Mouse (Mus musculus) midbrain, embryonic 13.5 days (tissue): ENCODE measurements around the gene L3mbtl4. TPM values are rescaled to one million over a fixed set of nuclear protein-coding genes. Genes with fewer than 3 reads are reported as not detected.

Experiments
- ATAC-seq: fragments of 200-750 bp; cut with Nextera tagmentation; 2 replicates; pipeline ENCODE4 v1.8.0; 2017; ENCODE audit warnings: mild to moderate bottlenecking, moderate TSS enrichment, moderate library complexity
- H3K27ac ChIP-seq: fragments of 300-500 bp; sonication (generic); 2 replicates; pipeline ENCODE4 v1.5.1; 2015; ENCODE audit warnings: inconsistent platforms, mild to moderate bottlenecking, moderate library complexity
- H3K27me3 ChIP-seq: fragments of 300-500 bp; sonication (generic); 2 replicates; pipeline ENCODE4 v1.6.1; 2015; ENCODE audit warnings: mild to moderate bottlenecking, inconsistent platforms
- H3K36me3 ChIP-seq: fragments of 300-500 bp; sonication (generic); 2 replicates; pipeline ENCODE4 v1.6.1; 2015; ENCODE audit warnings: mild to moderate bottlenecking, inconsistent platforms
- H3K4me1 ChIP-seq: fragments of 300-500 bp; sonication (generic); replicated peaks from 2 replicates; pipeline ENCODE4 v1.6.1; 2015; ENCODE audit warnings: inconsistent platforms
- H3K4me2 ChIP-seq: fragments of 300-500 bp; sonication (generic); replicated peaks from 2 replicates; pipeline ENCODE4 v1.6.1; 2015; ENCODE audit warnings: moderate library complexity, mild to moderate bottlenecking, inconsistent platforms
- H3K4me3 ChIP-seq: fragments of 300-500 bp; sonication (generic); replicated peaks from 2 replicates; pipeline ENCODE4 v1.5.1; 2015; ENCODE audit warnings: mild to moderate bottlenecking, inconsistent platforms
- H3K9ac ChIP-seq: fragments of 300-500 bp; sonication (generic); replicated peaks from 2 replicates; pipeline ENCODE4 v1.6.1; 2015; ENCODE audit warnings: mild to moderate bottlenecking, inconsistent platforms
- H3K9me3 ChIP-seq: fragments of 300-500 bp; sonication (generic); 2 replicates; pipeline ENCODE4 v1.6.1; 2016; ENCODE audit warnings: mild to moderate bottlenecking, inconsistent platforms
- WGBS: fragments of 180-500 bp; shearing (Covaris S2); methylation state at CpG from one replicate; pipeline ENCODE4 v1.1.7; 2015; 5-methylcytosine and 5-hydroxymethylcytosine counted together
- polyA plus RNA-seq: library from polyadenylated mRNA; unstranded; fragments of >200 nt; fragmentation: Nextera tagmentation; extraction: Ambion mirVana; gene quantifications from 2 replicates; pipeline ENCODE4 v1.2.1, GENCODE M21; 2015

The L3mbtl4 gene
- polyA plus RNA-seq, 1 experiment from 2014 or later: 1.6 TPM

DNA sequence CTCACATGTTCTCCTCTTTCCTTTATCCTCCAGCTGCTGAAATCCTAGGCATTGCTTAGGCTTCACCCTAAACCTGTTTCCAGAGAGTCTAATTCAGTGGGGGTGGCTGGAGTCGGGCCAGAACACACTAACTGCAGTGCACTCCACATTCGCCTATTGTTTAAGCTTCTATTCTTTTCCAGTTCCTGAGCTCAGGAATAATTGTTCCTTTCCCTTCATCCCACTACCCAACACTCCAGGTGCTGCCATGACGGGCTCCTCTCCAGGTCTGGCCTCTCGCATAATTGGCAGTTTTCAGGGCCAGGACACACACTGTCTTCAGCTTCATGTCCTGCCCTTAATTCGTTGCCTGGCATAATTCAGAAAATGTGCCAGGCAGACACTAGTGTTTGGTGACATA lies 437.1 kb downstream of the L3mbtl4 start:
- WGBS: 77% methylated on average over 5 of the region's 5 CpGs
- Histone ChIP-seq H3K4me1 (no peaks in the 10 kb centered on the region), H3K27ac (no peak overlapping the region), H3K4me3 (no peak overlapping the region), H3K9ac (no peak overlapping the region), H3K9me3 (no peaks in the 10 kb centered on the region), H3K27me3 (no peaks in the 10 kb centered on the region), H3K4me2 (no peak overlapping the region), H3K36me3 (no peaks in the 10 kb centered on the region)
- ATAC-seq: no peak

DNA sequence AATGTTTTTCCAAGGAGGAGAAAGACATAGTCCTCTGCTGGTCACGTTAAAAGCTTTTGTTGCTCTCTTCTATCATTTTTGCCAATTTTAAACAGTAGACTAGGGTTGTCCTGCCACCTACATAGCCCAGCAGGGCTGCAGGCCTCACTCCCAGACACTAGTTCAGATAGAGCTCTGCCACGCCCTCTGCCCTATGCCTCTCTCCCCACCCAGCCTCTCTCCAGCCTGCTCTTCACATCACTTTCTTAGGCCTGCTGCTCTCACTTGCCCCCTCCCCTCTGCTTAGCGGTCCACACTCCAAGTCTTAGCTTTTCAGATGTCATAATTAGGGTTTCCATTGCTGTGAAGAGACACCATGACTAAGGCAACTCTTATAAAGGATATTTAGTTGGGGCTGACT lies 437.8 kb downstream of the L3mbtl4 start:
- no peak for ATAC-seq
- no peaks in the 10 kb centered on the region for H3K36me3 ChIP-seq
- WGBS: 78% methylated on average over 3 of the region's 3 CpGs
- no peak overlapping the region for H3K4me2 ChIP-seq
- H3K4me3 ChIP-seq: no peak overlapping the region
- no peaks in the 10 kb centered on the region for H3K27me3 ChIP-seq
- H3K27ac ChIP-seq: no peak overlapping the region
- no peaks in the 10 kb centered on the region for H3K9me3 ChIP-seq
- no peaks in the 10 kb centered on the region for H3K4me1 ChIP-seq
- H3K9ac ChIP-seq: no peak overlapping the region

DNA sequence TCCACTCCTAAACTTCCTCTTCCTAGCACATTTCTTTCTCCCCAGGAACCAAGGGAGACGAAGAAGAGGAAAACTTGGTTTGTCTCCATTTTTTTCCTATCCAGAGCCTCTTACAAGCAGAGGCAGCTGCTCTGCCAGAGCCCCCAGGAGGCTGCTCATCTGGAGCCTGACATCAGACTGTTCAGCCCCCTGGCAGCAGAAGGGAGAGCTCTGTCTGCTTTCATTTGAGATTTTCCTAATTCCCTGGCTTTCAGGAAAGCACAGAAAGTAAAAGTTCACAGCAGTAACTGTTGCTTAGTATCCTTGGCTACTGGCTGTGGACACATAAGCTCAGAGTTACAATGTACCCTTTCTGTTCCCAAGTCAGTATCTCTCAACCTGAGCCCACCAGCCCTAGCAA lies 474.7 kb downstream of the L3mbtl4 start:
- Histone ChIP-seq H3K36me3 (no peaks in the 10 kb centered on the region), H3K9me3 (no peaks in the 10 kb centered on the region), H3K27ac (no peak overlapping the region), H3K27me3 (no peaks in the 10 kb centered on the region), H3K4me1 (0 out of 2 replicates have a peak, but pooled peaks cover 2% of the 10 kb centered on the region), H3K4me3 (no peak overlapping the region), H3K4me2 (no peak overlapping the region), H3K9ac (no peak overlapping the region)
- no peak for ATAC-seq
- 50% methylated on average over 1 of the region's 1 CpGs for WGBS

DNA sequence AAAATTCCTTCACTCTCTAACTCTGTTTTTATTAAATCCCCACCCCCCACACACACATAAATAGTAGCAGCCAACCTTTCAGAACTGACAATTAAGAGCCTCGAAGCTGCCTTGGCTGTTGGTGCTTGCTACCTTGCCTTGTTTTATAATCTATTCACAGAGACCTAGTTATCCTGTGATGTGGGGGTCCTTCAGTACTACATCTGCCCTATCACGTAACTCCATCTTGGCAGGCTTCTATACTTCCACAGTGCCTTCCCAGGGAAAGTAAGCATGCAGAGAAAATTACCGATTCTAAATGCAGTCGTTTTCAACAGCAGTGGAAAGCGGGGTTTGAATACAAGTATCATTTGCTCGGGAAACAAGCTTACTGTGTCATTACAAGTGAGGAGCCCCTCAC lies 476.9 kb downstream of the L3mbtl4 start:
- Histone ChIP-seq H3K9ac (no peak overlapping the region), H3K9me3 (no peaks in the 10 kb centered on the region), H3K36me3 (no peaks in the 10 kb centered on the region), H3K27ac (no peak overlapping the region), H3K4me1 (0 out of 2 replicates have a peak, but pooled peaks cover 2% of the 10 kb centered on the region), H3K4me2 (no peak overlapping the region), H3K27me3 (no peaks in the 10 kb centered on the region), H3K4me3 (no peak overlapping the region)
- WGBS: 67% methylated on average over 6 of the region's 6 CpGs
- ATAC-seq: 0 out of 2 replicates have a peak, but pooled peaks have one; percentile 37

DNA sequence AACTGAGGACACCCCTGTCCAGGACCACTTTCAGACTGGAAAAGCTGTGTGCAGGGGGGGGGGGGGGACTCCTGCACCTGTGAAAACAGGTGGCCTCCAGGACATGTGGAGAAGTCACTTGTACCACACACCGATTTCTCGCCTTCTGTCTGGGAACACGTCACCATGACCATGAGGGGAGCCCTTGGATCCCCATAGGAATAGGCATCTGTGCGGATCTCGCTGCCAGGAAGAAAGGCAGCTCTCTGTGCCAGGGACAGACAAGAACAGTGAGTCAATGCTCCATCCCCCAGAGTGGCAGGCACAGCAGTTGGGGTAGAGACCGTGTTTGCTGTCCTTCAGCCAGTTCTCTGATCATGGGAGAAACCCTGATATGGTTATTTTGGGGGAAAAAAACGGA lies 479.5 kb downstream of the L3mbtl4 start:
- no peaks in the 10 kb centered on the region for H3K27me3 ChIP-seq
- no peak for ATAC-seq
- 0 out of 2 replicates have a peak, but pooled peaks cover 2% of the 10 kb centered on the region for H3K4me1 ChIP-seq
- no peak overlapping the region for H3K4me3 ChIP-seq
- no peak overlapping the region for H3K4me2 ChIP-seq
- WGBS: 87% methylated on average over 7 of the region's 7 CpGs
- H3K9ac ChIP-seq: no peak overlapping the region
- H3K27ac ChIP-seq: no peak overlapping the region
- no peaks in the 10 kb centered on the region for H3K36me3 ChIP-seq
- no peaks in the 10 kb centered on the region for H3K9me3 ChIP-seq

DNA sequence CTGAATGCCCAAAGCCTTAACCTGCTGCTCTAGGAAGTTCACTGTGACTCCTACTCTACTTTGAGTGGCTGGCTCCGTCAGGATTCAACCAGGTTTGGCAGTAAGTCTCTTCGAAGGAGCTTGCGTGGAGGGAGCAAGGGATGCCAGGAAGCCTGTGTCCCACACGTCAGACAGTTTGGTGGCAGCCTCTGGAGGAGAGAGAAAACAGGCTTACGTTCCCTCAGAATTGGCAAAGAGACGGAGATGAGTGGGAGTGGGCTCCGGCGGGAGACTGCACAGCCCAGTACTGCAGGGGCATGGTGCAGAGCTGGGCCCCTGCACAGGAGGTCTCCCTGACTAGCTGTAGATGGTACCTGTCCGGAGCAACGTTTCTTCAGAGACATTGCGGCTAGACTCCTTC lies 481.2 kb downstream of the L3mbtl4 start:
- WGBS: 94% methylated on average over 11 of the region's 11 CpGs
- H3K9ac ChIP-seq: no peak overlapping the region
- no peaks in the 10 kb centered on the region for H3K36me3 ChIP-seq
- no peak overlapping the region for H3K4me3 ChIP-seq
- no peaks in the 10 kb centered on the region for H3K9me3 ChIP-seq
- no peak overlapping the region for H3K4me2 ChIP-seq
- no peak for ATAC-seq
- H3K27ac ChIP-seq: no peak overlapping the region
- H3K4me1 ChIP-seq: 0 out of 2 replicates have a peak, but pooled peaks cover 2% of the 10 kb centered on the region
- no peaks in the 10 kb centered on the region for H3K27me3 ChIP-seq

DNA sequence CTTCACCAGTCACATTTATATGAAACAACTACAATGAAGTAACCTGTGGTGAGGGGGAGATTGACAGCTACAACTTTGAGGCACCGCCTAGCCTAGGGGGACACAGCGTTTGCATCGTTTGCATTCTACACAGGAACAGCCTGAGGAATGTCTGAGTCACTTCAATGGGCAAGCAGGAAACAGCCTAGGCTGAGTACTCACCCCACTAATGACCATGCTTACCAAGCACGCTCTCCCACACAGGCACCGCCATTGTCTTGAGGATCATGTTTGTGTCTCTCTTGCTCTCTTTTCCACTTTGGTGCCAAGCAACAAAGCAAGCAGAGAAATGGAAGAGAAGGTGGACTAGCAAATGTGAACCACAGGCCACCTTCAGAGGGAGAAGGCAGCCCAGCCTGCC lies 484.8 kb downstream of the L3mbtl4 start:
- H3K9ac ChIP-seq: no peak overlapping the region
- no peaks in the 10 kb centered on the region for H3K4me1 ChIP-seq
- no peak overlapping the region for H3K4me2 ChIP-seq
- H3K9me3 ChIP-seq: no peaks in the 10 kb centered on the region
- no peak overlapping the region for H3K27ac ChIP-seq
- H3K36me3 ChIP-seq: no peaks in the 10 kb centered on the region
- ATAC-seq: no peak
- 70% methylated on average over 5 of the region's 5 CpGs for WGBS
- no peak overlapping the region for H3K4me3 ChIP-seq
- H3K27me3 ChIP-seq: no peaks in the 10 kb centered on the region

DNA sequence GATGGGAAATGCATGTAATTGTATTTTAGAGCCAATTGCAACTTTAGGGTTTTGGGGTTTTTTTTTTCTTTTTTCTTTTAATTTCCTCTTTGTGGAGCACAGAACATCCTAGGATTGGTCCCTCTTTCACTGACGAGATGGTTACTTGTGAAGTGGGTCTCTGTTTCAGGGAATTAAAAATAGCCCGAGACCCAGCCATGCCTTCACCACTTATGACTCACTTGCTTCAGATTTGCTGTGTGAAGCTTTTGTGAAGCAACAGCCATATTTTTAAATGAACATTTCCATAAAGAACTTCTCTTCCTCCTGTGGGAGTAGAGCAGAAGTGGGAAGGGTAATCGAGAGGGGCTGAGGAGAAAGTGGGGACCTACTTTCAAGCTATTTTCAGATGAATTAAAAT lies 485.3 kb downstream of the L3mbtl4 start:
- Histone ChIP-seq H3K9ac (no peak overlapping the region), H3K4me2 (no peak overlapping the region), H3K4me1 (no peaks in the 10 kb centered on the region), H3K27ac (no peak overlapping the region), H3K36me3 (no peaks in the 10 kb centered on the region), H3K4me3 (no peak overlapping the region), H3K27me3 (no peaks in the 10 kb centered on the region), H3K9me3 (no peaks in the 10 kb centered on the region)
- WGBS: 83% methylated on average over 3 of the region's 3 CpGs
- ATAC-seq: no peak

DNA sequence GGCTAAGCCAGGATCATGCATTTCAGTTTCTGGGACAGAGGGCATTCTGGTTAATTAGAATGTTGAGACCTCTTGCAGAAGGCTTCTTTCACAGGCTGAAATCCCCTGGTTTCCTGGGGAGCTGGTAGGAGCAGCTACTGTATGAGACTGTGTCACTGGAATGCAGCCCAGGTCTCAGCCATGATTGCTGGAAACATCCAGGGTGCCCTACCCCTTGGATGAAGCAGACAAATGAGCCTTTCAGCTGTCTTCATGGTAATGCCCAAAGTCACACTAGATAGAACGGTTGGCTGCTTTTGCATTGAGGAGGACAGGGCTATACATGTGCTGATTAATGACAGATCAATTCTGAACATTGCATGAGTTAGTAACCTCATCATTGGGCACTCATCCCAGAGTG lies 486.4 kb downstream of the L3mbtl4 start:
- 71% methylated on average over 1 of the region's 1 CpGs for WGBS
- no peak overlapping the region for H3K27ac ChIP-seq
- H3K36me3 ChIP-seq: no peaks in the 10 kb centered on the region
- no peaks in the 10 kb centered on the region for H3K27me3 ChIP-seq
- H3K9ac ChIP-seq: no peak overlapping the region
- H3K4me2 ChIP-seq: no peak overlapping the region
- no peak overlapping the region for H3K4me3 ChIP-seq
- ATAC-seq: no peak
- no peaks in the 10 kb centered on the region for H3K4me1 ChIP-seq
- H3K9me3 ChIP-seq: no peaks in the 10 kb centered on the region

DNA sequence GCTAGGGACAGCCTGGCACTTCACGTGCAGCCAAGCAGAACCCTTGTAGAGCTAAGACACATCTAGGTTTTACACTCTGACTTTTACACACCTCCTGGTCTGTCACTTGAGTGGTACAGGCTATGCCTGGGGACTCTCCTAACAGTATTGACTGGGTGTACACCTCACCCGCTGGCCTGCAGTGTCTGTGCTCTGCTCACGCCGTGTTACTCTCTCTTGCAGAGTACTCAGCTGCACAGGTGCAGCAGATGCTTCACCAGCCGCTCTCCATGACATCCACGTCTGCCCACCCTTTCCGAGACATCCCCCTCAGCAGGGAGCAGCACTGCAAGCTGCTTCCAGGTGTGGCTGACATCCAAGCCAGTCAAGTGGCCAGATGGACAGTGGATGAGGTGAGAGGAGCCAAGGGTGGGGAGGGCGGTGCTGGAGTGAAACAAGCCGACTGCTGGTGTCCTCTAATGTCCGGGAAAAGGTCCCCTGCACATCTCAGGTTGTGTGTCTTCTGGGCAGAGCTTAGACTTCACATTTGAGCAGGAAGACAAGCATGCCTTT lies 490.8 kb downstream of the L3mbtl4 start:
- ATAC-seq: 0 out of 2 replicates have a peak, but pooled peaks have one; percentile 37
- H3K36me3 ChIP-seq: no peaks in the 10 kb centered on the region
- 89% methylated on average over 10 of the region's 10 CpGs for WGBS
- H3K4me3 ChIP-seq: no peak overlapping the region
- no peak overlapping the region for H3K9ac ChIP-seq
- H3K27ac ChIP-seq: no peak overlapping the region
- no peaks in the 10 kb centered on the region for H3K4me1 ChIP-seq
- no peaks in the 10 kb centered on the region for H3K27me3 ChIP-seq
- H3K4me2 ChIP-seq: no peak overlapping the region
- no peaks in the 10 kb centered on the region for H3K9me3 ChIP-seq

DNA sequence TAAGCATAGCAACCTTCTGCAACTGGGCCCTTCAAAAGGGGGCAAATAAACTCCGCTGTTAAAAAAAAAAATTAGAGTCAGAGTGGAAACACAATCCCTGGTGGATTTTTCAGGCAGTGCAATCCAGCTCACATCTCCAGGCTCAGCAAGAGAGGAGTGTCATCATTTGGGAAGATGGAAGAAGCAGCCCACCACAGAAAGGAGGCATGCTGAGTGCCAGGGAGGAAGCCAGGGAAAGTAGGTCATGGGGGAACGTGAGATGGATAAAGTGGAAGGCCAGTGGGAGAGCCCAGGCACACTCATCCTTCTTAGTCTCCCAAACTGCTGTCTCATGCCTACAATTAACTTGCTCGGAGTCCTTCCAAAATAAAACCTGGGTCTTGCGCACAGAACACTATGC lies 496.0 kb downstream of the L3mbtl4 start:
- no peak for ATAC-seq
- no peaks in the 10 kb centered on the region for H3K9me3 ChIP-seq
- no peak overlapping the region for H3K4me3 ChIP-seq
- no peak overlapping the region for H3K9ac ChIP-seq
- H3K4me1 ChIP-seq: no peaks in the 10 kb centered on the region
- no peaks in the 10 kb centered on the region for H3K27me3 ChIP-seq
- H3K27ac ChIP-seq: no peak overlapping the region
- H3K4me2 ChIP-seq: no peak overlapping the region
- 84% methylated on average over 4 of the region's 4 CpGs for WGBS
- H3K36me3 ChIP-seq: no peaks in the 10 kb centered on the region

DNA sequence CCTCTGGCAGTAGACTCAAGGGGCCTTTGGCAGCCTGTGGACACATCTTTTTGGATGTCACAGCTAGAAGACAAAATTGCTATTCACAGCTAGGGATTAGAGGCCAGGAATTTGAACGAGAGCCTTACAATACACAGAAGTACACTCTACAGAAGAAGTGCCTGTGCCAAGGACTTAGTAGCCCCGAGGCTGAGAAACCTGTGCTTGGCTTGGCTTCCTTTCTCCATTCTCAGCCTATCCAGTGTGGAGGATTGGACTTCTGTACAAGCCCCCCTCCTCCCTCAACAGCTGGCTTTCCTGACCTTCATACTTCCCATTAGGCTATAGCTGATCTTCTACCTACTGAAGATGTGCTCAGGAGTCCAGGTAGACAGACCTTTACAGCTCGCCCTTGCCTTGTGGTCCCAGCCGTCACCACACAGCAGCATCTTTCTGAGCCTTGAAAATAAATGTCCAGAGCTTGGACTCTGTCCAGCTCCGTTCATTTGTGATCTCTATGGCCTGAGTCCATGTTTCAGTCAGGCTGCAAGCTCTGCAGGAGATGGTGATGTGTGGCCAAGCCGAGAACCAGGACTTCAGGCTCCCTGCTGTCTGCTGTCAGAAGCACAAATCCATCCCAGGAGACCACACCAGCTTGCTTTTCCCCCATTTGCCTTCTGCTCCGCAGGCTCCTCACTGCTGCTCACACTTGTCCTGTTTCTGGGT lies 497.6 kb downstream of the L3mbtl4 start:
- H3K9ac ChIP-seq: no peak overlapping the region
- H3K27me3 ChIP-seq: no peaks in the 10 kb centered on the region
- no peak overlapping the region for H3K27ac ChIP-seq
- no peak overlapping the region for H3K4me3 ChIP-seq
- H3K4me1 ChIP-seq: no peaks in the 10 kb centered on the region
- 69% methylated on average over 7 of the region's 7 CpGs for WGBS
- ATAC-seq: no peak
- no peaks in the 10 kb centered on the region for H3K9me3 ChIP-seq
- no peaks in the 10 kb centered on the region for H3K36me3 ChIP-seq
- H3K4me2 ChIP-seq: no peak overlapping the region

DNA sequence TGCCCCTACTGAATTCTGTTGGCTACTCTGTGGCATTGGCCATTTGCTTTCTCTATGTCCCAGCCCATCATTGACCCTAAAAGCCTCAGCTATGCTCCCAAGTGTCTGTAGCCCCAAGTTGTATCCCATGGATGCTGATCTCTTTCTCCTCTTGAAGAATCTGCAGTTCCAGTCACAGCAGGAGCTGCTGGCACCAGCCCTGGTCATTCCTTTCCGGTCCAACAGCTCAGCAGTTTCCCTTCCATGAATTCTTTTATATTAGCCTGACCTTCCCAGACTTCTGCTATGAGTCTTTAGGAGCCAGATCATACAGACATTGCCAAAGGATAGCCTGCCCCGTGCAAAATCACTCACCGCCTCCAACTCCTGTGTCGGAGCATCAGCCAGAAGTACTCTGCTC lies 520.1 kb downstream of the L3mbtl4 start:
- no peak overlapping the region for H3K27ac ChIP-seq
- no peak overlapping the region for H3K4me3 ChIP-seq
- H3K9ac ChIP-seq: no peak overlapping the region
- 84% methylated on average over 4 of the region's 4 CpGs for WGBS
- ATAC-seq: no peak
- no peak overlapping the region for H3K4me2 ChIP-seq
- no peaks in the 10 kb centered on the region for H3K36me3 ChIP-seq
- no peaks in the 10 kb centered on the region for H3K27me3 ChIP-seq
- H3K4me1 ChIP-seq: no peaks in the 10 kb centered on the region
- H3K9me3 ChIP-seq: no peaks in the 10 kb centered on the region
